Mouse (Mus musculus): Measurements from ENCODE around the gene Ankrd13c.
"Not testable (repeated sequence)": the region's sequence is repeated elsewhere in the genome, so short reads cannot be mapped to it uniquely, and the experiment has no call there.

Ankrd13c gene

GRCm38 (mm10) chr3:157946843-157947358 is at the start of gene Ankrd13c:
Gene Ankrd13c, plus strand, starts transcription at chr3:157947239.
- DNase-seq (ENCODE audit: low spot score) = peak; percentile 91

DNA sequence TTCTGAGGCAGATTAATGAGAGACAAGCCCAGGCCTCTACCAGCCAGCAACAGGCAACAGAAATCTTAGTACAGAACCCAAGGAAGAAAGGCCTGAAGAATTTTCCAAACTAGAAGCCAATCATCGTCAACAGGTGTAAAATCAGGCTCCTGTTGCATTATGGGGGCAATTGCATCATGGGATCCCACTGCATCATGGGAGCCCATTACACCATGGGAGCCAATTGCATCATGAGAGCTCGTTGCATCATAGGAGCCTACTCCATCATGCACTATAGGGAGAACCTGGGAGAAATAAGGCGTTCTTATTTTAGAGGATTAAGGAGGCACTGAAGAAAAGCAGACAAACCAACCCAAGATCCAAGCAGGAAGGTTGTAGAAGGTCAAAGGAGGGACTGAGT is 49.4 kb upstream of the Ankrd13c start:
- no peak for DNase-seq (ENCODE audit: low spot score)

DNA sequence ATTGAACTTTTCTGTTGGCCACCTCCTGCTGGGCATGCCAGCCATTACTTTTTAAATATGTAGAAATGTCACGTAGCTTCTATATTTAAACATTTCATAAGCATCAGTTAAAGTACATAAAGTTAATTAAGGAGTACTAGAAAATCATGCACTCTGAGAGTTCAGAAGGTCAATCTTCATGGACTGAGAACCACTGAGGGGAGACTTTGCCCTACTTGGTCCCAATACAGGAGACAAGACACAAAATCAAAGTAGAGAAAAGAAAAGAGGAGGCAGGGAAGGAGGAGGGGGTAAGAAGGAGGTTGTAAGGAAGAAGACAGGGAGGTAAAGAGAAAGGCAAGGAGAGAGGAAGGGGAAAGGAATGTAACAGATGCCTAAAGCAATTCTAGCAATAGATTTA is 47.1 kb upstream of the Ankrd13c start:
- no peak for DNase-seq (ENCODE audit: low spot score)

DNA sequence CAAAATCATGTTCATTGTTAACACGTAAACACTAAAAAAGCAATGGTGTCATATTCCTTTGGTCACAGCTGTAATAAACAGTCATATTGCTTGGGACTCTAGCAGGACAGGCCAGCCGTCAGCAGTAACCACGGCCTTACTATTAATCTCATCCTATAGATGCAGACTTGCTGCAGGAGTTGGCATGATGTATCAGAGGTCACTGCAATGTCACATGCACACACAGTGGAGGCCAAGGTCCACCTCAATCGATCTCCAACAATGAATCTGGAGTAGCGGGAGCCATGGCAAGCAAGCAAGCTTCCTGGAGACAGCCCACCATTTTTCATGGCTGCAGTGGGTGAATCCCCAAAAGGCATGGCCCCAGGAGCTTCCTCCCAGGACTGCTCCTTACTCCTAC is 45.3 kb upstream of the Ankrd13c start:
- DNase-seq (ENCODE audit: low spot score) = no peak

- DNase-seq (ENCODE audit: low spot score) = no peak
These were observed 38.9 kb upstream of the Ankrd13c start for GRCm38 (mm10) chr3:157908166-157908565.

- no peak for DNase-seq (ENCODE audit: low spot score)
These were observed 36.8 kb upstream of the Ankrd13c start for GRCm38 (mm10) chr3:157910262-157910661.

DNA sequence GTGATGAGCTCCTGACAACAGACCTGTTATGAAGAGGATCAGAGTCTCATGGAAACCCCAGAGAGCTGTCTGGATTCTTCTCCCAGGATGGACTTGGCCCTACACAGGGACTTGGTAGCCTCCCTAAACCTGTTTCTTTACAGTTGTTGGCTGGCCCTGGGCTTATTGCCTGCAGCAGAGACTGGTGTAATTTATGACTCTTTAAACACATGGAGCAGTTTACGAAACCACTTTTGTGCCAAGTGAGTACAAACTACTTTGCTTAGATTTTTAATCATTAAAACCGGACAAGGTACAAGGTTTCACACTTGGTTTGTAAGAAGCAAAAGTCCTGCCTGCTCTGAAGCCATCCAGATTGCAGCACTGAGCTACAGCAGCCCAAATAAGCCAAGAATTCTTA is 34.9 kb upstream of the Ankrd13c start:
- DNase-seq (ENCODE audit: low spot score) = no peak

DNA sequence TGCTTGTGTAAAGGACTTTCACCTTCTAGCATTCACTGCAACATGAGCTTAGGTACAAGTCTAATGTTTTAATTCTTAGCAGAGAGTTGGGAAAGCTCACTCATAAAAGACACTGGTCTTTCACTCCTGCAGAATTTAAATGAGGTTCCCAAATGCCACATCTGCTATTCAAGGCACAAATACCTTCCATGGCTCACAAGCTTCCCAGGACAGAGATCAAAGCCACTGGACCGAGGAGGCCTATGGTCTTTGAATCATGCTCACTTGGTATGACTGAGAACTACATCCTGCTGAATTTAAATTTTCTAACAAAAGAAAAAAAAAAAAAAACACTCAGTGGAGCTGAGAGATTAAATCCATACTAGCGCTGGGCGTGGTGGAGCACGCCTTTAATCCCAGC is 30.7 kb upstream of the Ankrd13c start:
- no peak for DNase-seq (ENCODE audit: low spot score)

GRCm38 (mm10) chr3:157921376-157921775 is 25.7 kb upstream of the Ankrd13c start:
- DNase-seq (ENCODE audit: low spot score) = no peak

DNA sequence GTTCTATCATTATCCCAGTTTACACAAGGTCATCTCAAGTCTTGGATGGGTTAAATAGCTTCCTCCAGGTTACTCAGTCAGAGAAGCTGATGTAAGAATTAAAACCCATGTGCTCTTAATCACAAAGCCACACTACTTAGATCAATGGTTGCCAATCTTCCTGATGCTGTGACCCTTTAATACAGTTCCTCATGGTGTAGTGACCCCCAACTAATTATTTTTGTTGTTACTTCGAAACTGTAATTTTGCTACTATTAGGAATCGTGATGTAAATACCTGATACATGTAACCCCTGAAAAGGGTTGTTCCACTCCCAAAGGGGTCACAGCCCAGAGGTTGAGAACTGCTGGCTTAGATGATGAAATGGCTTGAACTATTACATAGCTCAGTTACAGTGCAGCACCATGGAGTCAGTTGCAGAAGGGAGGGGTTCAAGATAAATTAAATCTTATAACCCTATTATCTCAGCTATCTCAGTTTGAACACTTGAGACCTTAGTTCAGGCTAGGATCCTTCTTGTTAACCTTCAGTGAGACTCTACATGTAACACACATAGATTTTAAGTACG is 23.7 kb upstream of the Ankrd13c start:
- no peak for DNase-seq (ENCODE audit: low spot score)

DNA sequence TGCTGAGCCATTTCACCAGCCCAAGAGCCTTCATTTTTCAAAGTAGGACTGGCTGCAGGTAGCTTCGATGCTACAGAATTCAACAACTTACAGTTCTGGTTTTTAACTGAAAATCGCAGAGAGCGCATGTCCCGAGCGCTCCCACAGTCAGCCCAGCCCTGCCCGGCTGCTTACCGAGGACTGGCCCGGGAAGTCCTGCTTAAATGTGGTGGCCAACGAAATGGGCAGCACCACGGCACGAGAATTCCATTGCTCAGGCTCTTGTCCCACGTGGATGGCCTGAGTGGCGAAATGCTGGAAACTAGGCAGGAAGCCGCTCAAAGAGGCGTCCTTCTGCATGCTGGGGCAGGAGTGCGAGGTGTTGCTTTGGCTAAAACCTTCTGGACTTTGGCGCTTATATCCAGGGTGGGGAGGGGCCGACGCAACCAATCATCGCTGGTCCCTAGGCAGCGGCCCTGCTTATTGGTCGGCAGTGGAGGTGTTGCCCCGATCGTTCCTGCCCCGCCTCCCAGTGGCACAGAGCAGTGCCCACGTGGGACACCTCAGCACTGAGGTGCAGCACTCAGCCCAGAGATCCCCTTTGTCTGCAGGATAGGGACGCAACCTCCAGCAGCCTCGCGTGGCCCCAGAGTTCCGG is 22.2 kb upstream of the Ankrd13c start, which contains the start of gene Cth:
Cth (minus strand) TSS at position 386 of the 637 bp plus-strand sequence.
- DNase-seq (ENCODE audit: low spot score) = peak; percentile 16

DNA sequence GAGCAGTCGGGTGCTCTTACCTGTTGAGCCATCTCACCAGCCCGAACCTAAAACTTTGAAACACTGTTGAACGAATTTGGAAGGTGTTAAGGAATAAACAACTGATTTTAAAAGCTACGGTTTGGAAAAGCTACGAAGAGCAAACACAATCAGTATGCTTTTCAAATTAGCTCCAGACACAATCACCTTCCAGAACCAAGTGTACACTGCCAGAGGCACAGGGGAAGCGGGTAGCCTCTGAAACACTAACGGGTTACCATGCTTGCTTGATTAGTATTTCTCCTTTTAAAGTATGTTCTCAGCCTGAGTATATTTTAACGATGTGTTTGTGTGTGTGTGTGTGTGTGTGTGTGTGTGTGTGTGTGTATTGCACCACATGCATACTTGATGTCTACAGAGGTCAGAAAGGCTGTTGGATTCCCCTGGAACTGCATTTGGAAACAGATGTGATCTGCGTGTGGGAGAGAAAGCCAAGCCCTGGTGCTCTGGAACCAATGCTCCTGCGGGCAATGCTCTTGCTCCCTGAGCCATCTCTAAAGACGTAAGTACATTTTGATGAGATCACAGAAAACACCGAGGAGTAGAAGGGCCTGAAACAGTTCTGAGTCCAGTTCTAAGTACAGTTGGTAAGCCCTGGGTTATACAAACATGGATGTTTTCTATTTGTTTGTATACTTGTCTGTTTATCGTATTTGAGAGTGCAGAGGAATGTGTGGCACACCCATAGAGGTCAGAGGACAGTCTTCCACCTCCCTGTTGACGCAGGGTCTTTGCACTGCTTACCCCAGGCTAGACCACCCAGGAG is 21.1 kb upstream of the Ankrd13c start:
- DNase-seq (ENCODE audit: low spot score) = no peak

- no peak for DNase-seq (ENCODE audit: low spot score)
These were observed 20.3 kb upstream of the Ankrd13c start for GRCm38 (mm10) chr3:157926761-157927160.

DNA sequence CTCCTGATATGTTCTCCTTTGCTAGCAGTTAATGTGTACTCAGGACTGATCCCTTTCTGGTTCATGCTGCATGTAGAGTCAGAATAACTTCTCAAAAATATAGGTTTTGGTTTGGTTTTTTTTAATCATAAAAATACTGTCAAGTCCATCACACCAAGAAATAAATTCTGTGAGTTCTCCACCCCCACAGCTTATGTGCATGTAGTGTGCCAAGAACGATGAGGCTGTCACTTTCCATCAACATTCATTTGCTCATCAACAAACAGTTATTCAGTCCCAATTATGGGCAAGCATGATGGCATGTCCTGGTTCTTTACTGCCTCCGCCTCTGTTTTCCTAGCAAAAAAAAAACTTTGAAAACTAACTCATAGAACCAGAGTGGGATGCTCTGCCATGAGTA is 18.3 kb upstream of the Ankrd13c start:
- DNase-seq (ENCODE audit: low spot score) = no peak

DNA sequence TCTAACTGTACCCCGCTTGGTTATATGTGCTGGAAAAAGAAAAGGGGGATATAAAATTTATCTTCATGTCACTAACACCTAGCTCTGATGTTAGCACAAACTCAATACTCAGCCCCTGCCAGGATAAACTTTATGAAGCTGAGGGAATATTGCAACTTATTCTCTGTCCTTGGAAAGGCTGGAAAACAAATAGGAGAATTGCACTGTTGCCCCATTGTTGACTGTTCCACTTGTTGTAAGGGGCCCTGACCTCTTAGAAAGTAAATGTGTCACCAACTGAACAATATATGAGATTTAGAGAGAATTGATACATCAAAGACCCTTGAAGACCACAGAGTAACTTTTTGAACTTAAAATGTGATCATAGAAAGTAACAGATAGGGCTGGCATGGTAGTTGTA is 17.6 kb upstream of the Ankrd13c start:
- no peak for DNase-seq (ENCODE audit: low spot score)

- DNase-seq (ENCODE audit: low spot score) = peak; percentile 23
These were observed 15.4 kb upstream of the Ankrd13c start for GRCm38 (mm10) chr3:157931592-157931991.

DNA sequence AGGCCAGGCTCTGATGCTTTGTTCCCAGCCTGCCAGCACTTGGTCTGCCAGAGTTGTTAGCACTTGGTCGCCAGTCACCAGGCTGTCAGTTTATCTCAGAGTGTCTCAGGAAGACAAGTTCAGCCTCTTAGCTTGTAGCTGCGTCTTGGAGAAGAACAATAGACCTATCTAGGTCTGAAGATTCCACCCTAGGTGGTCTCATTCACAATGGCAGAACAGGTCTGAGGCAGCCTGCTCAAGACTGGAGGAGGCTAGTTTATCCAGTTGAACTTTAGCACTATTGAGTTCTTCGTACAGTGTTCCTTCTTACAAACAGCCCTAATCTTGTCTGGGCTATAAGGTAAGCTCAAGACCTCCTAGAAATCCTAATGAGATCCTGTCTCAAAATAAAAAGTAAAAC is 15.0 kb upstream of the Ankrd13c start:
- DNase-seq (ENCODE audit: low spot score) = no peak

GRCm38 (mm10) chr3:157933223-157933622 is 13.8 kb upstream of the Ankrd13c start:
- DNase-seq (ENCODE audit: low spot score) = not testable (repeated sequence)

GRCm38 (mm10) chr3:157934301-157934823 is 12.7 kb upstream of the Ankrd13c start:
- no peak for DNase-seq (ENCODE audit: low spot score)

GRCm38 (mm10) chr3:157938585-157938984 is 8.5 kb upstream of the Ankrd13c start:
- DNase-seq (ENCODE audit: low spot score) = peak; percentile 64

DNA sequence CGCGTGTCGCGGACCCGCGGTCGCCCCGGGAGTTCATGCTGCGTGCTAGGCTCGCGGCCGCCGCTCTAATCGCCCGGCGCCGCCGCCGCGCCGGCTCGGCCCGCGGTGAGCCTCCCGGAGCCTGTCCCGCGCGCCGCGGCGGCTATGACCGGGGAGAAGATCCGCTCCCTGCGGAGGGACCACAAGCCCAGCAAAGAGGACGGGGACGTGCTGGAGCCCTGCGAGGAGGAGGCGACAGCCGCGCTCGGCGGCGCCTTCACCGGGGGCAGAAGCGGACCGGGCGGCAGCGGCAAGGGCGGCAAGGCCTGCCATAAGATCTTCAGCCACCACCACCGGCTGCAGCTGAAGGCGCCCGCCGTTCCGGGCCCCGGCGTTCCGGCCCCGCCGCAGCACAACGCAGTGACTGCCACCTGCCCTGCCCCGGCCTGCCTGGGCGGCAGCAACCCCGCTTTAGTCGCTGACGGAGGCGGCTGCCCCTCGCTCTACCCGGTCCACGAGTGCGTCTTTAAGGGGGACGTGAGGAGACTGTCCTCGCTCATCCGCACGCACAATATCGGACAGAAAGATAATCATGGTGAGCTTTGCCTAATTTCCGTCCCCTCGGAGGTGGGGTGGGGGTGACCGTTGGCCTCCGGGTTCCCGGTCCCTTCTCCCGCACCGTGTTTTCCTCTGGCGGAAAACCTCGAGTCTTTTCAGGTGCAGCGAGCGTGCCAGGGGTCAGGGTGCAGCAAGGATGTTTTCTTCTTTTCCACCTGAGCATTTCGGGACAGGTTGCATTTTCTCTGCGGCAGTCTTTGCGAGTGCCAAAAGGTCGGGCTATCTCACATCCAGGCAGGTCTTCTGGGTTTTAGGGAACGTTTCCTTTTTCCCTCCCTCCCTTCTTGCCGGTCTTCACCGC is 593 bp downstream of the Ankrd13c start:
- peak; percentile 54 for DNase-seq (ENCODE audit: low spot score)

- no peak for DNase-seq (ENCODE audit: low spot score)
These were observed 5.7 kb downstream of the Ankrd13c start for GRCm38 (mm10) chr3:157952716-157953115.

Measured in T-cell, adult 2 months (primary cell).